Mouse (Mus musculus) ES-Bruce4 (cell line): Measurements from ENCODE around the gene Trmt1.

Experiments
- CTCF ChIP-seq: IDR thresholded peaks from one replicate; pipeline ENCODE4 v1.8.1; 2011; ENCODE audit warnings: low read depth, low read length
- POLR2A ChIP-seq: IDR thresholded peaks from one replicate; pipeline ENCODE4 v1.8.1; 2011; ENCODE audit warnings: low read length; ENCODE audit not compliant: insufficient read depth

DNA sequence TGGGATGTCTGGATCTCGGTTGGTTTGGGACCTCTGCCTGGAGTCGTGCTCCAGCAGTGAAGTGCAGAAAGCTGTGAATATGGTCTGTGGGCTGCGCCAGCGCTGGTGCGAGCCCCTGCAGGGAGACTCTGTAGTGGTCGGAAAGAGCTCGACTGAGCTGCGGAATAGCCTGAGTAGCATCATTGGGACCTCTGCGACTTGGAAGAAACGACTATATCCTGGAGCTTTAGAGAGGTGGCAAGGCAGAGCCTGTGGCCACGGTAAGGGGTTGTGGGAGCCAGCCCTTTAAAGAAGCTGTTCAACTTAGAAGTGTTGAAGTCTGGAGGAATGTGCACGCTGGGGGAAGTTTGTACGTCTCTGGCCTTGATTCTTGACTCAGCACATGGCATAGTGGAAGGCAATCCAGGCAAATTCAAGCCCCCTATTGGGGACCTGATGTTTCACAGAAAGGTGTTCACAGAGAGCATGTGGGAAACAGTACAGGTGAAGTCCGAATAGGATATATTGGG lies 20.7 kb upstream of the Trmt1 start:
- TF ChIP-seq CTCF (no peak), POLR2A (no peak)
